Mouse (Mus musculus) stomach, postnatal 0 days (tissue): ENCODE measurements at regions not wholly inside any gene's neighbourhood (a gene's known extent, or its start where the extent isn't known, plus 50 kb on each side); places are given as distances from the start of the nearest gene placed in this dataset.
"Not testable (repeated sequence)": the region's sequence is repeated elsewhere in the genome, so short reads cannot be mapped to it uniquely, and the experiment has no call there.

Source experiments
- ATAC-seq: fragments of 200-750 bp; cut with Nextera tagmentation; 2 replicates; pipeline ENCODE4 v1.8.0; 2017; ENCODE audit not compliant: low FRiP score, low TSS enrichment
- DNase-seq: peaks from one replicate; pipeline ENCODE4 v3.0.0-alpha.2; 2016; ENCODE audit warnings: low spot score
- H3K27ac ChIP-seq: fragments of 300-500 bp; sonication (generic); replicated peaks from 2 replicates; pipeline ENCODE4 v1.5.1; 2014; ENCODE audit warnings: mild to moderate bottlenecking, control low read depth
- H3K27me3 ChIP-seq: fragments of 300-500 bp; sonication (generic); 2 replicates; pipeline ENCODE4 v1.6.1; 2014; ENCODE audit warnings: low read length; ENCODE audit not compliant: control insufficient read depth, insufficient read depth
- H3K36me3 ChIP-seq: fragments of 300-500 bp; sonication (generic); 2 replicates; pipeline ENCODE4 v1.6.1; 2014; ENCODE audit warnings: low read length, mixed read lengths; ENCODE audit not compliant: control insufficient read depth, insufficient read depth
- H3K4me1 ChIP-seq: fragments of 300-500 bp; sonication (generic); replicated peaks from 2 replicates; pipeline ENCODE4 v1.6.1; 2014; ENCODE audit warnings: antibody characterized with exemption; ENCODE audit not compliant: control insufficient read depth, insufficient read depth
- H3K4me2 ChIP-seq: fragments of 300-500 bp; sonication (generic); replicated peaks from 2 replicates; pipeline ENCODE4 v1.6.1; 2014; ENCODE audit warnings: low read depth, mild to moderate bottlenecking, control low read depth, moderate library complexity
- H3K4me3 ChIP-seq: fragments of 300-500 bp; sonication (generic); 2 replicates; pipeline ENCODE4 v1.5.1; 2014; ENCODE audit warnings: low read depth, low read length, control low read depth
- H3K9ac ChIP-seq: fragments of 300-500 bp; sonication (generic); 2 replicates; pipeline ENCODE4 v1.6.1; 2014; ENCODE audit warnings: mild to moderate bottlenecking, low read length, control low read depth, mixed read lengths
- H3K9me3 ChIP-seq: fragments of 300-500 bp; sonication (generic); 2 replicates; pipeline ENCODE4 v1.6.1; 2016; ENCODE audit warnings: low read length; ENCODE audit not compliant: control insufficient read depth
- CTCF ChIP-seq: IDR thresholded peaks from 2 replicates; pipeline ENCODE4 v1.5.1; 2016; ENCODE audit warnings: antibody characterized with exemption, low read depth, mild to moderate bottlenecking, moderate library complexity
- EP300 ChIP-seq: optimal IDR thresholded peaks from 2 replicates; pipeline ENCODE3; 2016; ENCODE audit warnings: antibody characterized with exemption
- WGBS: fragments of 180-500 bp; shearing (Covaris S2); extraction: QIAGEN DNeasy Blood & Tissue Kit; methylation state at CpG from one replicate; pipeline ENCODE4 v1.1.7; 2014; 5-methylcytosine and 5-hydroxymethylcytosine counted together

DNA sequence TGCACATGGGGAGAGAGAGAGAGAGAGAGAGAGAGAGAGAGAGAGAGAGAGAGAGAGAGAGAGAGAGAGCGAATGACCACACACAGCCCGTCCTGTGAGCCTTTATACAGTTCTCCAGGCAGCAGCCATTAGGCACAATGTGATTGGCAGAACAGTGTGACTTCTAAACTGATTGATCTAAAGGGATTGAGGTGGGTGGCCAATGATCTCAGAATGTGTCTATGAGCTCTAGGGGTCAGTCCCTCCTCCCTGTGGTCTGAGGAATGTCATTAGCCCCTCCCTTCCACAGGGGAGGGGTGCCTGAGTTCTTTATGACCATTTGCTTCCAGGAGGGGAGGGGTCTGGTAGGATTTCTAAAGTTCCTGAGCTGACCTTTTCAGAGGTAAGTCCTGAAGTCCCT is 62.1 kb downstream of the Duxbl3 start:
- H3K9me3 ChIP-seq, ATAC-seq, H3K27ac ChIP-seq, H3K4me3 ChIP-seq, DNase-seq, H3K36me3 ChIP-seq, H3K27me3 ChIP-seq, H3K9ac ChIP-seq, H3K4me1 ChIP-seq, H3K4me2 ChIP-seq: not testable (repeated sequence)
- WGBS: 56% methylated on average over 2 of the region's 2 CpGs

DNA sequence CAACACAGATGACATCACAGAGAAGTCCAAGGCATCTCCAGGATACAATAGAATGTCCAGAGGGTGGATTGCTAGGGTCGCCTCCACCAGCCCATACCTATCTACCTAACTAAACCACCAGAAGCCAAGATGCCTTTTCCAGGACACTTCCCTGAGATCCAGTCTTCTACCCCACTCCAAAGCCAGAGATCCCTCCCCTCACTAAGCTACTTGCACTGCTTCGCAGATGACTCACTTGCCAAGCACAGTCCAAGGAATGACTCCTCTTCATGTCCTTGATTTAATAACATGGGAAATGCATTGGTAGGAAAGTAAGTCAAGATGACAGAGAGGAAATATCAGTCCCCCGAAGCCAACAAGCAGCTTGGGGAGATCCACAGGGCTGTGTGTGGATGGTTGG is 63.0 kb downstream of the Duxbl3 start:
- Histone ChIP-seq H3K4me3 (no peak overlapping the region), H3K4me1 (no peaks in the 10 kb centered on the region), H3K9me3 (no peaks in the 10 kb centered on the region), H3K36me3 (no peaks in the 10 kb centered on the region), H3K27me3 (no peaks in the 10 kb centered on the region), H3K27ac (no peak overlapping the region), H3K4me2 (no peak overlapping the region), H3K9ac (no peak overlapping the region)
- no peak for TF ChIP-seq EP300
- TF ChIP-seq CTCF: no peak
- DNase-seq (no peak), ATAC-seq (no peak)
- WGBS: 94% methylated on average over 3 of the region's 3 CpGs

DNA sequence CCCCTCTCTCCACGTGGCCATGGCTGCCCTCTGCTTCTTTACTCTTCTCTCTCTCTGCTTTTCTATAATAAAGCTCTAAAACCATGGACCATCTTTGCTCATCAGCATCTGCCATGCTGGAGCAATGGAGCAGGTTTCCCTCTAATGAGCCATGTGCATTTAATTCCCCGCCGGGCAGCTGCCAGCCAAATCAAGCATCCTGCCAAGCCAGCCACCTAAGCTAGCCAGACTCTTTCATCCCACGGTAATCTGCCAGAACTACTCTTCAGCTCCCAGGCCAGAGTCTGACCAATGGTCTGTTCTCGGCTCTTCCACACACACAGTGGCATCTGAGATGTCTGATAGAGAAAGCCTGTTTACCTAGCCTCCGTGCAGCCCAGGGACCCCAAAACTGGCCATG is 70.8 kb downstream of the Duxbl3 start:
- Histone ChIP-seq H3K27me3 (no peaks in the 10 kb centered on the region), H3K4me1 (no peaks in the 10 kb centered on the region), H3K4me2 (no peak overlapping the region), H3K9me3 (no peaks in the 10 kb centered on the region), H3K4me3 (no peak overlapping the region), H3K27ac (no peak overlapping the region), H3K36me3 (no peaks in the 10 kb centered on the region), H3K9ac (no peak overlapping the region)
- no peak for TF ChIP-seq CTCF
- TF ChIP-seq EP300: no peak
- DNase-seq: no peak
- 83% methylated on average over 6 of the region's 6 CpGs for WGBS
- ATAC-seq: no peak

DNA sequence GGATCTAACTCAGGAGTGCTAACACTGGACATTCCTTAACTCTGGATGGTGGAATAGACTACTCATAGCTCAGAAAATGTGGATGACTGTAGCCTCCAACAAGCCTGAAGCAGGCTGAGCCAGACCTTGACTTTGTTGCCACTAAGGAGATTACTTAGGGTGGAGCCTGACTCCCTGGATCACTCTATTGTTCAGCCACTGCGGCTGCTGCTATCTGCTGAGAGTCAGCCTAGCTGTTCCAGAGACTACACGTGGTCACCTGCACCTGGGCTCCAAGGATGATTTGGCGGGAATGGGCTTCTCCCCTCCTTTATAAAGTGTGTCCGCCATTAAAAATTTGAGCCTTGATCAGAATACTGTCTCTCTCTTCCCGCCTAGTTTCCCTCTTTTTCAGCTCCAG is 83.3 kb downstream of the Duxbl3 start:
- H3K9ac ChIP-seq: no peak overlapping the region
- H3K4me3 ChIP-seq: no peak overlapping the region
- no peaks in the 10 kb centered on the region for H3K9me3 ChIP-seq
- no peak overlapping the region for H3K4me2 ChIP-seq
- 77% methylated on average over 5 of the region's 5 CpGs for WGBS
- H3K4me1 ChIP-seq: no peaks in the 10 kb centered on the region
- ATAC-seq (no peak), DNase-seq (no peak)
- H3K36me3 ChIP-seq: no peaks in the 10 kb centered on the region
- no peaks in the 10 kb centered on the region for H3K27me3 ChIP-seq
- H3K27ac ChIP-seq: no peak overlapping the region
- no peak for TF ChIP-seq CTCF
- TF ChIP-seq EP300: no peak

DNA sequence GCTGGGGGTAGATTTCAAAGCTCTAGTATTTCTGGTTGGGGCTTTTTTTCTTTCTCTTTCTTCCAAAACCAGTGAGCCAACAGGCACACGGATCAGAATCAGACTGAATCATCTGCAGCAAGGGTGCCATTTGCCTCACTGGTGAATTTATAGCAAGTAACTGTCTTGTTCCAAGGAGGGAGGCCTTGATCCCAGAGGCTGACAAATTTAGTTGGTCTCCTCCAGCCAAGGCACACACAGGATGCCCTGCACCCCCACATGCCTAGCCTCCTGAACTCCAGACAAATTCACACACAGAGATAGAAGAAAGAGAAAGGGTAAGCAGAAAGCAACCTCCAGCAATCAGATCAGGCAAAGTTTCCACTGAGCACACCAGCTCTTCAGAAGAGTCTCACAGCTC is 87.5 kb downstream of the Duxbl3 start:
- no peak overlapping the region for H3K4me2 ChIP-seq
- WGBS: 79% methylated on average over 1 of the region's 1 CpGs
- TF ChIP-seq CTCF (no peak), EP300 (no peak)
- ATAC-seq (no peak), DNase-seq (no peak)
- no peaks in the 10 kb centered on the region for H3K27me3 ChIP-seq
- H3K4me1 ChIP-seq: no peaks in the 10 kb centered on the region
- H3K4me3 ChIP-seq: no peak overlapping the region
- no peaks in the 10 kb centered on the region for H3K36me3 ChIP-seq
- H3K27ac ChIP-seq: no peak overlapping the region
- H3K9ac ChIP-seq: no peak overlapping the region
- no peaks in the 10 kb centered on the region for H3K9me3 ChIP-seq

DNA sequence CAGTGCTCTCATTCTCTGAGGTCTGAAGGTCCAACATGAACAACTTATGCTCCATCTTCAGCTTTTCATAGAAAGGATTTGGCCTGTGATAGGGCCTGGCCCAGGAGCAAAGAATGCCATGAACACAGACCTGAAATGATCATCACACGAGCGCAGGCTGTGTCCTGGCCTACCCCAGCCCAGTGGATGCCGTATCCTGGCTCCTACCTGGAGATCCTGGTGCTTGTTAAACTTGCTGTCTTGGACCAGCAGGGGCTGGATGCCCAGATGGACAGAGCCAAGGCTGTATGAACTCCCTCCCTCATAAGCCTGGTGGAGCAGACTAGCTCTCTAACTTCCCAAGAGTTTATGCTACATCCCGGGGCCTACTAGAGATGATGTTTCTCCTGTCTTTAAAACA is 89.5 kb downstream of the Duxbl3 start:
- WGBS: 90% methylated on average over 4 of the region's 4 CpGs

More for the DNA sequence above, 89.5 kb downstream of the Duxbl3 start:
- TF ChIP-seq CTCF (no peak), EP300 (no peak)
- H3K4me1 ChIP-seq: no peaks in the 10 kb centered on the region
- no peak overlapping the region for H3K27ac ChIP-seq
- H3K9ac ChIP-seq: no peak overlapping the region
- no peak for ATAC-seq
- no peaks in the 10 kb centered on the region for H3K9me3 ChIP-seq
- H3K4me3 ChIP-seq: no peak overlapping the region
- H3K27me3 ChIP-seq: no peaks in the 10 kb centered on the region
- no peaks in the 10 kb centered on the region for H3K36me3 ChIP-seq
- H3K4me2 ChIP-seq: no peak overlapping the region
- no peak for DNase-seq
